ENCODE assay signal across 25 mouse cellular contexts in the genomic region with DNA sequence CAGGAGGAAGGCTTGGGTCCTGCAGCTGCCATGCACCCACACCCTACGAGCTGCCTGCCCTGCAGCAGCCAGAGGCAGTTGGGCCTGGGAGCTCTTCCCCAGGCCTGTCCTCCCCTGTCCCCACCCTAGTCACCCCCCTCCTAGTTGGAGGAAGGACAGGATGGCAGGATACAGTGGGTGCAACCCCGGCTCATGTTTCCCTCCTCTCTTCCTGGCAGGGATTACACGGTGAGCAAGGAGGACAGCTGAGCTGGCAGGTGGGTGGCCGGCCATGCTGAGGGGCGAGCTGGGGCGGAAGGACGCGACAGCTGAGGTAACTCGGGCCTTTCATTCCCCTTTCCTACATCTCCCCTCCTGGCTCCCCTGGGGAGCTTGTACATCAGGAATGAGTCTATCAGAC. TPM values are rescaled to one million over a fixed set of nuclear protein-coding genes. Genes with fewer than 3 reads are reported as not detected.
DNase-seq lines count a peak whose midpoint lies in the region; ATAC-seq and TF ChIP-seq lines count a peak whose summit lies in the region.
"Had no signal": no experiment of that assay in that cellular context is flagged by ENCODE, and none has a peak within 500 bp of the region (broad histone marks: within the 10 kb centered on the region; RNA-seq: fewer than 3 reads in every experiment).

No protein-coding gene starts in this region.

- H3K4me1 ChIP-seq in hindbrain, embryonic 10.5 days (replicated peaks) = peaks cover 18% of the 10 kb centered on the region
- peaks cover 8% of the 10 kb centered on the region; the same call in 1 of the 2 replicates for H3K4me1 ChIP-seq in hindbrain, embryonic 12.5 days
- H3K4me1 ChIP-seq: intestine, embryonic 15.5 days; limb, embryonic 12.5 days; liver, embryonic 13.5 days had no signal

- H3ac ChIP-seq in myocyte (ENCODE audit: control insufficient read depth, insufficient read length) = no peak overlapping the region

- H3K27me3 ChIP-seq in hindbrain, embryonic 10.5 days (ENCODE audit: insufficient read depth, poor library complexity, severe bottlenecking) = no peaks in the 10 kb centered on the region
- no peaks in the 10 kb centered on the region; the same call in 1 of the 2 replicates for H3K27me3 ChIP-seq in hindbrain, embryonic 12.5 days
- H3K27me3 ChIP-seq in myocyte (ENCODE audit: control insufficient read depth, insufficient read depth, insufficient read length) = no peaks in the 10 kb centered on the region
- H3K27me3 ChIP-seq: intestine, embryonic 15.5 days; liver, embryonic 13.5 days; neural tube, embryonic 13.5 days had no signal

- no peak overlapping the region for H3K4me2 ChIP-seq in hindbrain, embryonic 12.5 days (replicated peaks)
- no peak overlapping the region for H3K4me2 ChIP-seq in myocyte (ENCODE audit: low read depth)
- H3K4me2 ChIP-seq: intestine, embryonic 15.5 days; limb, embryonic 12.5 days; liver, embryonic 13.5 days; lung, embryonic 14.5 days; neural tube, embryonic 13.5 days had no signal

- WGBS in hindbrain, embryonic 10.5 days = 77% methylated on average over 9 of the region's 9 CpGs
- WGBS in hindbrain, embryonic 12.5 days = 67% methylated on average over 9 of the region's 9 CpGs

- H3K36me3 ChIP-seq in hindbrain, embryonic 10.5 days = no peaks in the 10 kb centered on the region
- H3K36me3 ChIP-seq in hindbrain, embryonic 12.5 days = no peaks in the 10 kb centered on the region
- H3K36me3 ChIP-seq in myocyte (ENCODE audit: control insufficient read depth, insufficient read depth) = no peaks in the 10 kb centered on the region
- H3K36me3 ChIP-seq: heart, embryonic 10.5 days; intestine, embryonic 15.5 days; limb, embryonic 12.5 days; liver, embryonic 13.5 days; neural tube, embryonic 13.5 days had no signal

- ATAC-seq in hindbrain, embryonic 12.5 days (ENCODE audit: low FRiP score) = no peak
- ATAC-seq: forebrain, postnatal 0 days; hindbrain, embryonic 16.5 days; intestine, embryonic 15.5 days had no signal

- no peak overlapping the region for H3K4me3 ChIP-seq in hindbrain, embryonic 10.5 days
- H3K4me3 ChIP-seq in hindbrain, embryonic 12.5 days = no peak overlapping the region
- H3K4me3 ChIP-seq in gastrocnemius, adult 2 months = no peak overlapping the region
- H3K4me3 ChIP-seq in myocyte = no peak overlapping the region
- H3K4me3 ChIP-seq: heart, embryonic 10.5 days; intestine, embryonic 15.5 days; layer of hippocampus, adult 2 months; limb, embryonic 12.5 days; liver, embryonic 13.5 days; neural tube, embryonic 13.5 days had no signal

- intact Hi-C loops in gastrocnemius, adult 2 months (cut with DNase I) = loop anchor here (2.0 kb wide), 1 partner anchor 14 kb away; no protein-coding TSS in a partner anchor

- H3K27ac ChIP-seq in hindbrain, embryonic 10.5 days = peak overlapping the region; percentile 35; the same call in 1 of the 2 replicates
- H3K27ac ChIP-seq in hindbrain, embryonic 12.5 days = no peak overlapping the region
- H3K27ac ChIP-seq in gastrocnemius, adult 2 months = peak overlapping the region; percentile 91
- H3K27ac ChIP-seq: heart, embryonic 10.5 days; intestine, embryonic 15.5 days; limb, embryonic 12.5 days; liver, embryonic 13.5 days; neural tube, embryonic 13.5 days had no signal

- H3K9ac ChIP-seq in hindbrain, embryonic 12.5 days = no peak overlapping the region
- H3K9ac ChIP-seq: forebrain, postnatal 0 days; intestine, embryonic 15.5 days; limb, embryonic 12.5 days; liver, embryonic 13.5 days; lung, embryonic 14.5 days; neural tube, embryonic 13.5 days had no signal

- no peaks in the 10 kb centered on the region for H3K9me3 ChIP-seq in hindbrain, embryonic 10.5 days
- H3K9me3 ChIP-seq in hindbrain, embryonic 12.5 days (replicated peaks) = no peaks in the 10 kb centered on the region
- H3K9me3 ChIP-seq: heart, embryonic 10.5 days; intestine, embryonic 15.5 days; limb, embryonic 12.5 days; liver, embryonic 13.5 days; neural tube, embryonic 13.5 days had no signal

- H3K79me2 ChIP-seq in myocyte (ENCODE audit: control insufficient read depth, insufficient read depth) = no peaks in the 10 kb centered on the region

- DNase-seq in hindbrain, embryonic 10.5 days (ENCODE audit: low spot score) = no peak
- DNase-seq in gastrocnemius, adult 2 months = peak; percentile 83
- peak; percentile 31 for DNase-seq in gastrocnemius, postnatal 10 days
- DNase-seq in layer of hippocampus, adult 11-12 months (ENCODE audit: low spot score) = no peak
- DNase-seq in Muller cell, postnatal 12 days (ENCODE audit: inconsistent ontology term) = no peak
- DNase-seq: adrenal gland, postnatal 10 days; forebrain, postnatal 0 days; heart, postnatal 4 days; kidney, adult 8-10 months; kidney, postnatal 10 days; liver, embryonic 13.5 days; lung, embryonic 14.5 days; retina, postnatal 1 day; thymus, postnatal 14 days had no signal

- no peak for TF ChIP-seq POLR2A in myocyte (IDR thresholded peaks at IDR 0.05; ENCODE audit: insufficient read length, low read depth)

- no peak for TF ChIP-seq CTCF in gastrocnemius, adult 2 months (IDR thresholded peaks at IDR 0.05)

TF ChIP-seq in myocyte, 11 proteins besides CTCF, POLR2A, EP300 and RAD21:
- TF ChIP-seq REST (IDR thresholded peaks at IDR 0.05; ENCODE audit: insufficient read depth, insufficient read length) = no peak
- no peak for TF ChIP-seq CEBPB (IDR thresholded peaks at IDR 0.05; ENCODE audit: insufficient read depth, poor library complexity, severe bottlenecking)
- no peak for TF ChIP-seq SRF (IDR thresholded peaks at IDR 0.05; ENCODE audit: control insufficient read depth, insufficient read length, low read depth)
- no peak for TF ChIP-seq USF1 (IDR thresholded peaks at IDR 0.05; ENCODE audit: low read depth)
- peak; percentile 66 for TF ChIP-seq TCF12 (IDR thresholded peaks at IDR 0.05; ENCODE audit: insufficient read depth, poor library complexity, severe bottlenecking)
- no peak for TF ChIP-seq E2F4 (IDR thresholded peaks at IDR 0.05; ENCODE audit: insufficient read depth)
- peak; percentile 27 to 93 (median 90) for TF ChIP-seq MYOG (IDR thresholded peaks at IDR 0.05; ENCODE audit: control insufficient read depth in 1 of 3, insufficient read depth in 1 of 3, insufficient read length in 2 of 3, low read depth in 2 of 3)
- TF ChIP-seq MAX (IDR thresholded peaks at IDR 0.05; ENCODE audit: low read depth) = no peak
- peak; percentile 88 for TF ChIP-seq TCF3 (IDR thresholded peaks at IDR 0.05; ENCODE audit: insufficient read length, low read depth)
- TF ChIP-seq POLR2AphosphoS2 (IDR thresholded peaks at IDR 0.05; ENCODE audit: insufficient read length, low read depth) = no peak
- peak in 2 of 3 experiments; percentile 84 to 94 for TF ChIP-seq MYOD1 (IDR thresholded peaks at IDR 0.05; ENCODE audit: control insufficient read depth in 1 of 3, insufficient read length in 2 of 3, low read depth in 2 of 3)

RNA-seq across cellular contexts. Expression of gene Ky, which starts 11.1 kb away (rescaled TPM):
- 0.50 and 0.60 TPM in 2 replicates for polyA plus RNA-seq in hindbrain, embryonic 10.5 days (2016; fragmentation: Nextera tagmentation; extraction: Ambion mirVana)
- 0.25 and 0.35 TPM in 2 replicates for polyA plus RNA-seq in hindbrain, embryonic 12.5 days (2016; fragmentation: Nextera tagmentation; extraction: Ambion mirVana)
- total RNA-seq in gastrocnemius, adult 2 months (2021) = 100 to 1,000 TPM in 1 of 2 experiments, 10 to 100 TPM in 1; 97.3 to 101 TPM
- total RNA-seq in gastrocnemius, postnatal 10 days (2021) = 100 to 1,000 TPM; 133 to 138 TPM
- polyA plus RNA-seq in myocyte (2012; fragmentation: generic; extraction: Trizol) = 0.40 TPM
- total RNA-seq: common myeloid progenitor, adult 5-6 weeks; megakaryocyte, adult 5-6 weeks had no signal
- polyA plus RNA-seq: C2C12 had no signal

Comparison
In these comparisons a context has a peak if more than half of its experiments do, and no peak if none do; other contexts are left out.
1. DNase-seq: peak in gastrocnemius, adult 2 months (single experiment) and gastrocnemius, postnatal 10 days (single experiment); none in hindbrain, embryonic 10.5 days (single experiment), layer of hippocampus, adult 11-12 months (single experiment) and Muller cell, postnatal 12 days (single experiment).